Mouse (Mus musculus): ENCODE data around the gene Gp9.

Gene Gp9

GRCm38 (mm10) chr6:87787108-87787890, 9.4 kb downstream of the Gp9 start:
- DNase-seq, result no peak

- no peak for DNase-seq
Observed at GRCm38 (mm10) chr6:87788266-87788895, 10.5 kb downstream of the Gp9 start.

GRCm38 (mm10) chr6:87788896-87789587, 11.2 kb downstream of the Gp9 start:
- DNase-seq, result peak; percentile 69 to 73

GRCm38 (mm10) chr6:87789791-87790190, 11.9 kb downstream of the Gp9 start:
- DNase-seq, result no peak

GRCm38 (mm10) chr6:87790779-87791480, 13.1 kb downstream of the Gp9 start:
- peak; percentile 59 to 60 for DNase-seq

GRCm38 (mm10) chr6:87791826-87792225, 14.0 kb downstream of the Gp9 start:
- no peak for DNase-seq

GRCm38 (mm10) chr6:87793821-87794510, 16.1 kb downstream of the Gp9 start:
- DNase-seq, result no peak

- no peak for DNase-seq
Observed at GRCm38 (mm10) chr6:87795385-87796150, 17.7 kb downstream of the Gp9 start.

- no peak for DNase-seq
Observed at GRCm38 (mm10) chr6:87796251-87796880, 18.5 kb downstream of the Gp9 start.

GRCm38 (mm10) chr6:87797321-87797720, 19.4 kb downstream of the Gp9 start:
- no peak for DNase-seq

GRCm38 (mm10) chr6:87799576-87799975, 21.7 kb downstream of the Gp9 start:
- no peak for DNase-seq

GRCm38 (mm10) chr6:87802462-87802861, 24.6 kb downstream of the Gp9 start:
- no peak for DNase-seq

- DNase-seq, result no peak
Observed at GRCm38 (mm10) chr6:87804036-87804435, 26.2 kb downstream of the Gp9 start.

- DNase-seq, result no peak
Observed at GRCm38 (mm10) chr6:87804886-87805285, 27.0 kb downstream of the Gp9 start.

- DNase-seq, result no peak
Observed at GRCm38 (mm10) chr6:87805448-87805847, 27.6 kb downstream of the Gp9 start.

GRCm38 (mm10) chr6:87806028-87806427, 28.2 kb downstream of the Gp9 start:
- DNase-seq, result peak in 1 of 2 experiments; percentile 15

GRCm38 (mm10) chr6:87806857-87807256, 29.0 kb downstream of the Gp9 start:
- no peak for DNase-seq

- no peak for DNase-seq
Observed at GRCm38 (mm10) chr6:87807735-87808440, 30.0 kb downstream of the Gp9 start.

- no peak for DNase-seq
Observed at GRCm38 (mm10) chr6:87808521-87808920, 30.6 kb downstream of the Gp9 start.

GRCm38 (mm10) chr6:87809144-87809543, 31.3 kb downstream of the Gp9 start:
- DNase-seq, result no peak

All from lung, adult 18-20 months (tissue).